Mouse (Mus musculus) liver, embryonic 16.5 days (tissue): Measurements from ENCODE around the gene Ccp110. TPM values are rescaled to one million over a fixed set of nuclear protein-coding genes. Genes with fewer than 3 reads are reported as not detected.

Experiments
- polyA plus RNA-seq: library from polyadenylated mRNA; unstranded; fragments of >200 nt; fragmentation: Nextera tagmentation; extraction: Ambion mirVana; gene quantifications from 2 replicates; pipeline ENCODE4 v1.2.1, GENCODE M21; 2015

Ccp110 gene
- polyA plus RNA-seq, 1 experiment from 2014 or later, result 8.9 TPM

Other genes starting within 250 kb of the Ccp110 start
- gene Itpripl2, start 220.6 kb upstream of the Ccp110 start, polyA plus RNA-seq, result 0.96 and 1.0 TPM in 2 replicates
- gene Coq7, start 179.2 kb upstream of the Ccp110 start, polyA plus RNA-seq, result 31.5 and 32.7 TPM in 2 replicates
- gene Tmc7, start 127.8 kb upstream of the Ccp110 start, polyA plus RNA-seq, result 0.26 and 0.53 TPM in 2 replicates
- 0.05 and 0.28 TPM in 2 replicates for gene Tmc5, start 115.3 kb upstream of the Ccp110 start, polyA plus RNA-seq
- 35.9 and 37.9 TPM in 2 replicates for gene Gde1, start 6.8 kb upstream of the Ccp110 start, polyA plus RNA-seq
- gene Vps35l, start 27.7 kb downstream of the Ccp110 start, polyA plus RNA-seq, result 29.9 and 31.3 TPM in 2 replicates
- gene Iqck, start 143.2 kb downstream of the Ccp110 start, polyA plus RNA-seq, result 0.26 and 0.27 TPM in 2 replicates
- 23.2 and 25.8 TPM in 2 replicates for gene Knop1, start 143.7 kb downstream of the Ccp110 start, polyA plus RNA-seq